Mouse (Mus musculus): Measurements from ENCODE around the gene Baiap2l1.

The Baiap2l1 gene

DNA sequence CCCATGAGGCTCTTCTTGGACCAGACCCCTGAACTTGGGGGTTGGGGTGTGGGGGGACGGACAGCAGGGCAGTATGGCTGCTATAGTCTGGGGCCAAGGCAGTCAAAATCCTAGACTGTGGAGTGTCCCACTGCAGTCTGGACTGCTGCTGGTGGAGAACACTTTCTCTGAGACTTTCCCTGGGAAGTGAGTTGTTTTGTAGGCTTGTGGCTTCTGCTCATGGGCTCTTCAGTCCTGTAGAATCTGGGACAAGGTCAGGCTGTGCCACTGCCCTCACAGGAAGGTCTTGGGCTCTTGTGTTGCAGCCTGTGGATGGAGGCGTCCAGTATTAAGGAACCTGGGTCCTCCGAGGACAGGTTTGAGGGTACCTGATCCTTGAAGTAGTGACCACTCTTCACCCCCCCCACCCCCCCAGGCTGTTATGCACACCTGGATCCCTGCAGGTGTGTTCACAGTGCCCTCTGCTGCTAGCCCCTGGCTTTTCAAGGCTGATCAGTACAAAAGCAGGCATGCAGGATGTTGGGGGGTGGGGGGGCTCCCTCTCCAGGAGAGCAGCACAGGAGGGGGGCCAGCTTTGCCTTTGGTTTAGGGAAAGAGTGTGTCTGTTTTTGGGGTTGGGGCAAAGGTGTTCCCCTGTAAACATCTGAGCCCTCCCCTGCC, 100.3 kb downstream of the Baiap2l1 start:
- no peak for DNase-seq (ENCODE audit: low read depth)

DNA sequence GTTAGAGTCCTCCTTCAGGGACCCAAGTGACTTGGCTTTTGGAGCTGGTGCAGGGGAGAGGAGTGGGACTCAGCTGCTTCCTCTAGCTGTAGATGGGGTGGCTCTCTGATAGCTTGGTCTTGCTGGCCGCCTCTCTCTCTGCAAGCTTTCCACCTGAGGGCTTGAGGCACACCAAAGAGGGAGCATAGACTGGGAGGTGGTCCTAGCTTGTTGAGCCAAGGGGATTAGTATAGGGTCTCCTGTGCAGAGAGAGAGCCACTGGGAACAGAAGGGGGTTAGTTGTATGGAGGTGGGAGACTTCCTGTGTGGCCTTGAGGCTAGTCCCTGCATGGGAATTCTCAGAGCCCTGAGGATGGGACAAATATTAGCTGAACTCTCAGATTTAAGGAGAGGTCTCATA, 101.0 kb downstream of the Baiap2l1 start:
- DNase-seq (ENCODE audit: low read depth): no peak

DNA sequence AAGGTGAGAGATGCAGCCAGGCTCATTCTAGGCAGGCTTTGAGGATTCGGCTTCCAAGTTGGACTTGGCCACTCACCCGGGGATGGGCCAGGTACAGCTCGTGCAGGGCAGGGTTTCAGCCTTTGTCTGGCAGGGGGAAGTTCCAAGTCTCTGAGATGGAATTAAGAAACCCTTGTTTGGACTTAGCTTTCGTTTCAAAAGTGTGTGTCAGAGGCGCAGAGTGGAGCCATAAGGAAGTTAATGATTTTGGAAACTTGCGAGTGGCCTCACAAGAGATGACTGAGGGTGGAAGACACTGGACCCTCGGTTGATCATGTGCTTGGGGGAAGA, 101.4 kb downstream of the Baiap2l1 start:
- DNase-seq (ENCODE audit: low read depth): no peak

DNA sequence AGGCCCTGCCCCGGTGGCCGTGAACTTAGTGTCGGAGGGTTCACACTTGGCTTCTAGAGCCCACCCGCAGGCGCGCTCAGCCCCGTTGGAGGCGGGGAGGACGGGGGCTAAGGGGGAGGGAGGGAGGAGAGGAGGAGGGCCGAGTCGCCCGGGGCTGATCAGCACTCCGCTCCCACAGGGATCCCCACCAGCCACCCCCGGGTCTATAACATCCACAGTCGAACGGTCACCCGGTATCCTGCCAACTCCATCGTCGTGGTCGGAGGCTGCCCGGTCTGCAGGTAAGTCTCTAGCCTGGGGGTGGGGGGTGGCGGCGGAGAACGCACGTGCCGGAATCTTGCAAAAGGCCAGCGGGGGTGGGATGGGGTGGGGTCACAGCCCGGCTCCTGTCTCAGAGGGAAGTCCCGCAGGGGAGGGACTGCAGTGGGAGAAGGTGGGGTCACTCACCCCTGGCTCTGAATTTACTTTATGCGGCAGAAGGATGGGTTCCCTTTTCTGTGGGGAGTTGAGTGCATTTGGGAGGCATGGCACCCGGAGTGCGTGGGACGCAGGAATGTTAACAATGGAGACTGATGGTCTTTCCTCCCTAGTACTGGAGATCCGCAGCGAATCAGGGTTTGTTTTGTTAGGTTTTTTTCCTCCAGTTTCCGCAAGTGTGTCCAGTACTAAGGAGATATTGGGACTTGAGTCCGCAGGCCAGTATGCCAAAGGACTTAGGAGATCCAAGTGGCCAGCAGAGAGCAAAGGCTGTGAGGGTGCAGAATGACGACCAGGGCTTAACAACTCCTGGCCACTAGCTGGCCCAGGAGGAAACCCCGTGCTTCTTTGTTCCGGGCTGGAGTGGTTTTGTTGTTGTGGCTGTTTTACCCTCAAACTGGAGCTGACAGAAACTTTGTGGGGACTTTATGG, 102.0 kb downstream of the Baiap2l1 start:
- DNase-seq (ENCODE audit: low read depth): no peak

DNA sequence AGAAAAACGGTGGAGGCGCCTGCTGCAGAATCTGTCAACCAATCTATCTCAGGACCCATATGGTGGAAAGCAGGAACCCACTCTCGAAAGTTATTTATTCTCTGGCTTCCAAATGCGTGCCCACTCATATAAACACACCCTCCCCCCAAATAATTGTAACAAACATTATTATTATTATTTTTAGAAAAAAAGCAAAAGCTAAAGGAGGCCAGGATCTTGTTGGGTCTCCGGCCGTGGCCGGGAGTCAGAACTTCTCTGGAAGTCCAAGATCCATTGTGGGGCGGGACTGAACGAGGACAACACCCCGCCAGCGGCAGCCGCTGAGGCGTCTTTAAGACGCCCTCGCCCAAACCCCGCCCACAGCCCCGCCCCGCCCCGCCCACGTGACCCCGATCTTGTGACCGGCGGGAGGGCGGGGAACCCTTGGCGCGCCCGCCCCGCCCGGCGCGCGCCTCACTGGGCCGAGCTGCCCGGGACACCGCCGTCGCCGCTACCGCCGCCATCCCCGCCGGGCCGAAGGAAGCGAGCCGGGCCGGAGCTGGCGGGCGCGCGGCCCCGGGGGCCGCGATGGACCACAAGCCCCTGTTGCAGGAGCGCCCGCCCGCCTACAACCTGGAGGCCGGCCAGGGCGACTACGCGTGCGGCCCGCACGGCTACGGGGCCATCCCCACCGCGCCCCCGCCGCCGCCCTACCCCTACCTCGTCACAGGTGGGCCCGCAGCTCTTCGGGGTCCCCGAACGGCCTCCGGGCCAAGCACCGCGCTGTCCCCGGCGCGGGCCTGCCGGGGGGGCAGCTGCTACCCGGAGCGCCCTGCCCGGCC, 102.9 kb downstream of the Baiap2l1 start:
- peak; percentile 79 for DNase-seq (ENCODE audit: low read depth)

DNA sequence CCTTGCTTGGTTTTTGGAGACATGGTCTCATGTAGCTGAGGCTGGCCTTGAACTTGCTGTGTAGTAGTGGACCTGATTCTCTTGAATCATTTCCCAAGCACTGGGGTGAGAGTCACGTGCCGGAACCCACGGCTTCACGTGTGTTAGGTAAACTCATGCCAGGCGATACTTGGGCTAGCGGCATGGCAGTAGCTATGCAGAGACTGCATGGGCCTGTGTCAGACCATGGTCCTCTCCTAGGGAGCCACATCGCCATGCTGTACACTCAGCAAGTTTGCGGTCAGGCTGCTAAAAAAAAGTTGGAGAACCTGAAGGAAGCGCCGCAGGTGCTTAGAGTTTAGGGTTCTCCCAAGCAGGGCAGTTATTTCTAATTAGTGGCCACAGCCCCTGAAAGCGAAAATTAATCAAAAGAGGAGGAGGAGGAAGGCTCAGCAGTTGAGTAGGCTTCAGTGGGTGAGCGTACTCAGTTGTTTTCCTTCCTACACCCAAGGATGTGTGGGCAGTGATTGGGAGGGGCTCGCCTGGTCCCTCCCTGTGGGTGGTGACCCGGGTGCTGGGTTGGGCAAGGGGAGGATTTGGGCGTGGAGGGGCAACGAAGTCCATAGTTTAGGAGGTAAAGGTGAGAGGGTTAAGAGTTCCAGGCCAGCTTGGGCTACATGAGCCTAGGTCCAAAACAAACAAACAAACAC, 103.6 kb downstream of the Baiap2l1 start:
- DNase-seq (ENCODE audit: low read depth): no peak

DNA sequence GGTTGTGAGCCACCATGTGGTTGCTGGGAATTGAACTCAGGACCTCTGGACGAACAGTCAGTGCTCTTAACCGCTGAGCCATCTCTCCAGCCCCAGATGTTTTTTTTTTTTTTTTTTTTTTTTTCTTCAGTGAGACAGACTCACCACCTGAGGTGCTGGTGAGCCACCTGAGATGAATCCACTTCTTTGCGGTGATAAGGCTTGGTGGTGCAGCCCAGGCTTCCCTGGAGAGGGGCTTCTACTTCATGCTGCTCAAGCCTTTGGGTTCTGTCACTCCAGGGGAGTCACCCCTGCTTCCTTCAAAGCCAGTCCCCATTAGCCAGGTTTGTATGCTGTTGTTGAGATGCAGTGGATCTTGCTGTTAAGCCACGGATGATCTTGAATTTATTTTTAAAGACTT, 104.7 kb downstream of the Baiap2l1 start:
- no peak for DNase-seq (ENCODE audit: low read depth)

DNA sequence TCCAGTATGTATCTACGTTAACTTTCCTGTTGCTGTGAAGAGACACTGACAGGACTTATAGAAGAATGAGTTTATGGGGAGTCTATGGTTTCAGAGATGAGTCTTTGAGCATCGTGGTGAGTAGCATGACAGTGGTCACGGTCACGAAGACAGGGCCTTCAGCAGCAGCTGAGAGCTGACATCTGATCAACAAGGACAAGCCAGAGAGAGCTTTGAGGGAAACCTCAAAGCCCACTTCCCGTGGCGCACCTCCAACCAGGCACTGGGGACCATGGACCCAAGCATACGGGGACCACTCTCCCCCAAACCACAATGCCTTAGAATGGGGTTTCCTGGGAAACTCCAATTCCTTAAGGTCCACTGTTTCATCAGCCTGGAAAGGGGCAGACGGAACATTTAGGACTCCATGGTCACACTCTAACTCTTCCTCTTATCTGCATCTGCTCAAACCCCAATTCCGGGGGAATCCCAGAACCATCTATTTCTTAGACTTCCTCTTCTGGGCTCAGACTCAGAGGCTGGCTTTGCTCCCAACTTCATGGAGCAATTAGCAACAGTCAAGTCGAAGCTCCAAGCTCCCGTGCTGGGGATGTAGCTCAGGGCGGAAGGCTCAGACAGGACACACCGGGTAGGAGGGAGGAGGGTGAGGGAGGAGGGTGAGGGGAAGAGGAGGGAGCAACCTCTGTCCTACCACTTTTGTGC, 105.9 kb downstream of the Baiap2l1 start:
- DNase-seq (ENCODE audit: low read depth): no peak

DNA sequence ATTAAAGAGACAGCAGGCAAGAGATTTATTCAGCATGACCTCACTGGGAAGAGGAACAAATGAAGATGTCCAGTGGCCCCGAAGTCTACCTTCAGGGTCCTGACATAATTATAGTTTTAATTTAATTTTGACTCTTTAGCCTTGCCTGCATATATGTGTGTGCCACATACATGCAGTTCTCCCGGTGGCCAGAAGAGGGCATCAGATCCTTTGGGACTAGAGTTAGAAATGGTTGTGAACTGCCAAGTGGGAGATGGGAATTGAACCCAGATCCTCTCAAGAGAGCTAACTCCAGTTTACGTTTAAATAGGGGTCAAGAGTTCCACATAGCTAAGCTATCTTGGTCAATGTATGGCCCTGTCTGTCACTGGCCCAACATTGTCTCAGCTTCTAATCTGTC, 108.0 kb downstream of the Baiap2l1 start:
- DNase-seq (ENCODE audit: low read depth): no peak

DNA sequence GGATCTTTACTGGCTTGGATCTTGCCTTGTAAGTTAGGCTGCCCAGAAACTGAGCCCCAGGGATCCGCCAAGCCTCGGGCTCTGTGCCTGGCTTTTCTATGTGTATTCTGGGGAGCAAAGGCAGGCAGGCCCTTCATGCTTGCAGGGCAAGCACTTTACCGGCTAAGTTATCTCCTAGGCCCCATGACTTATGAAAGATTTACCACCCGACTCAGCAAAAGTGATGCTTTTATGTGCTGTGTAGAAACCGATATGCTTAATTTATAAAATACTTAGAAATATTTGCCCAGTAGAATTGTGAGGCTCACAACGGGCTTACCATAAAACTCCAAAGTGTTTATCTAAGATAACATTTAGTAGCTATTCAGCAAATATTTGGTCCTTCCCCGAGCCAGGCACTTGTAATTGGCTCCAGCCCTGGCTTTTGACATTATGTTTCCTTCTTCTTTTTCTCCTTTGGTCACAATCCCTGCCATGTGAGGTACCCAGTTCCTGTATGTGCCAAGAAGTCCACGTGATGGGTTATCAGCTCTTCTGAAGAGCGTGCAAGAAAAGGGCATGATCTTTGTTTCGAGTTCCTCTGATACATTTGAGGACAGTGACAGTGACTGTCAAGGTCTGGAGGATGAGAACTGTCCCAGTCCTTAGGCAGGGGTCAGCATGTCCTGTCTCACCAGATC, 109.9 kb downstream of the Baiap2l1 start:
- DNase-seq (ENCODE audit: low read depth): no peak

DNA sequence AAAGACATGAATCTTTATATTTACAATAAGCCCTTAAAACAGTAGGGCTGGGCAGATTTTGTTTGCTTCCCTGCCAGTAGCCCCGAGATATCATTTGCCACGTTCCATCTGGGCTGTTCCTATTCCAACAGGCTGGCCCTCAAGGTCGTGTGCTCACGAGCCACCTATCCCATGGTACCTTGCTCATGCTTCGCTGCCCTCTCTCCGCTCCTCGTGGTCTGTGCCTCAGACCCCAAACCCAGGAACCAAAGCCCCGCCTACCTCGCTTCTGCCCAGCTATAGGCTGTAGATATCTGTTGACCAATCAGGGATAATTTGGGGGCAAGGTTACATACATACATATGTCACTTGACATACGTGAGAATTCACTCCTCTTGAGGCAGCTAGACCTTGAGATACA, 110.6 kb downstream of the Baiap2l1 start:
- no peak for DNase-seq (ENCODE audit: low read depth)

DNA sequence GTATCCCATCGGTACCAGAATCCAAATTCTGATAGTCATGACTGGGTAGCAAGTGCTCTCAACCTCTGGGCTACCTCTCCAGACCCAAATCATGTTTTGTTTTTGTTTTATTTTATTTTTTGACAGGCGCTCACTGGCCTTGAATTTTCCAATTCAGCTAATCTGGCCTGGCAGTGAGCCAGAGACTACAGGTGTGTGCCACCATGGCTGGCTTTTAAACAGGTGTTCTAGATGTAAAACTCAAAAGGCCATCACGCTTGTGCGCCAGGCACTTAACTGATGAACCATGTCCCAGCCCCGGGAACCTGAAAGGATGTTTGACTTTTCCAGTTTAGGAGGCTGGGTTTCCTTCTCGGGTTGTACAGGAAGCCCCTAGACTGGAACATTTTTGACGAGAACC, 111.2 kb downstream of the Baiap2l1 start:
- no peak for DNase-seq (ENCODE audit: low read depth)

DNA sequence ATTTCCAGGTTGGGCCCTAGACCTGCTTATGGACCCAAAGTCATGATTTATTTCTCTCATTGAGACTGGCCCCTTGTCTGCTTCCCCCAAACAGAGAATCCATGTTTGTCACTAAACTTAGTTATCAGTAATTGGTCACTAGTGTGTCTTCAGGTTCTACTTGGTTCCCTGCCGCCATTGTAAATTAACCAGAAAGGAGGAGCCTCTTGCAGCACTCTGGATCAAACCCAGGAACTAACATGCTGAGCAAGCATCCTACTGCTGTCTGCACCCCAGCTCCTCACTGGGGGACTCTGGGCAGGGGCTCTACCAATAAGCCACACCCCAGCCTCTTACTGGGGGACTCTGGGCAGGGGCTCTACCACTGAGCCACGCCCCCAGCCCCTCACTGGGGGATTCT, 112.3 kb downstream of the Baiap2l1 start:
- no peak for DNase-seq (ENCODE audit: low read depth)

DNA sequence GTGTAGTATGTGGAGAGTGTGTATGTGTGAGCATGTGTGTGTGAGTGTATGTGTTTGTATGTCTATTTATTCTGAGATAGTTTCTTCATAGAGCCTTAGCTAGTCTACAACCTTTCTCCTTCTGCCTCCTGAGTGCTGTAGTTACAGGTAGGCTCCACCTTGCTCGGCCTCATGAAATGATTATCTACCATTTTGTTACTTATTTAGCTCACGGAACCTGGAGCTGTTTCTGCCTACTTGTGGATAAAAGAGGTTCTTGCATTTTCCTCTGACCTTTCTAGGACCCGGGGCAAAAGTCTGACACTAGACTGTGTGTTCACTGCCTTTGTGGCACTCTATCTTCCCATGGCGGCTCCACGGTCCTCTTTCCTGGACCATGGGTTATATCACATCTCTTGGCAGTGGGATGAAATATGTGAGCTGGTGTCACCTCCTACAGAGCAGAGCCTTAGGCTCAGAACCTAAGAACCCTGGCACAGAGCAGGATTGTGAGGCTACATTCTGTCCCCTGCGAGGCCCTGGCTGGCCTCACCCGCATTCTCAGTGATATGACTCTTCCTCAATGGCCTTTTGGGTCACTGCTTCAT, 113.9 kb downstream of the Baiap2l1 start, which contains the start of gene Bri3:
Bri3 (plus strand) TSS at position 537 of the 587 bp plus-strand sequence.
- DNase-seq (ENCODE audit: low read depth): no peak

DNA sequence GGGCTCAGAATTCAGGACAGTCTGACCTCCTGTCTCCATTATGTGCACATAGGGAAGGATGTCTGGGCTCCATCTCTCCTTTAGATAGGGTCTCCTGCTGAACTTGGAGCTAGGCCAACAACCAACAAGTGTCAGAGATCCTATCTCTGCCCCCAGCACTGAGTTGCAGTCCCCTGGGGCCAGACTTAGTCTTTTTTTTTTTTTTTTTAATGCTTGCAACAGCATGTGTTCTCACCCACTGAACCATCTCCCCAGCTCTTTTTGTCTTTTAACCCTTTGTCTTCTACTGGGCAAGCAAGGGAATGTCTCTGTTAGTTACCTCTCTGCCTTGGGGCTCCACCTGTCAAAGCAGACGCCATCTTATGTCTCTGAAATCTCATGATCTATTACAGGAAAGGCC, 118.9 kb downstream of the Baiap2l1 start:
- no peak for DNase-seq (ENCODE audit: low read depth)

DNA sequence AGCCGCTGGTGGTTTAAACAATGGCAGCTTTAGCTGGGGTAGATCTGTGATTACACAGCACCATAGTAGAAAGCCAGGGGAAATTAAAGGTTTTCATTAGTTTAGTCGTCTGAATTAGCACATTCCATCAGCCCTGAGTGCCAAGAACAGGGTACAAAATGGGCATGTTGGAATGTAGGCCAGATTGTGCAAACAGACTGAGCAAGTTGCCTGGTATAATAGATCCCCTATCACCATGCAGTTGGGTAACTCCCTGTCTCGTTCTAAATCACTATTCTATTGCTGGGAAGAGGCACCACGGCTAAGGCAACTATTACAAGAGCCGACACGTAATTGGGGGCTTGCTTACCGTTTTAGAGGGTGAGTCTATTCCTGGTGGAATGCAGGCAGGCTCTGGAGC, 123.2 kb downstream of the Baiap2l1 start:
- DNase-seq (ENCODE audit: low read depth): no peak

DNA sequence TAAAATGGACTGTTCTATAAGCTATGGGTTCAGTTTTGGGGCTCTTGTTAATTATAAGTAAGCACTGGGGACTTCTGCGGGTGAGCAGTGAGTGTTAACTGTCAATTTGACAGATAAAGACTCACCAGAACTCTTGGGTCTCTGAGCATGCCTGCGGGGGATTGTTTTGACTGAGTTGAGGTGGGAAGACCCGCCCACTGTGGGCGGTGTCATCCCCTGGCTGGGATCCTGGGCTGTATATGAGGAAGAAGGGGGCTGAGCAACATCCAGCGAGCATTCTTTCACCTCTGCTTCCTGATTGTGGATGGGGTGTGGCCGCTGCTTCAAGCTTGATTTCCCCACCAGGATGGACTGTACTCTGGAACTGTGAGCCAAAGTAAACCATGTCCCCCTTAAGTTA, 123.7 kb downstream of the Baiap2l1 start:
- no peak for DNase-seq (ENCODE audit: low read depth)

DNA sequence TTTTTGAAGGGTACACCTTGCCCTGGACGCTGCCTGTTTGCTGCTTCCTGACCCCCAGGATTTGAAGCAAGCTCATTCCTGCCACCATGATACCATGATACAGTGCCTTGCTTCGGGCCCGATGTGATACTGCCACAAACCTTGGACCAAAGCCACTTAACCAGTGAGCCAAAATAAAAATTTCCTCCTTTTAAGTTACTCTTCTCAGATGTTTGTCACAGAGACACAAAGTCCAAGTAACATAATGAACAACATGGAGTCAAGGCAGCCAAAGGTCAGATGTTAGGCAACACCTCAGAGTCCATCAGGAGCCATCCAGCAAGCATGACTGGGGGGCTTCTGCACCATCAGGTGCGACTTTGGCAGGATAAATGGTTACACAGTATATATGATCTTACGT, 125.4 kb downstream of the Baiap2l1 start:
- no peak for DNase-seq (ENCODE audit: low read depth)

DNA sequence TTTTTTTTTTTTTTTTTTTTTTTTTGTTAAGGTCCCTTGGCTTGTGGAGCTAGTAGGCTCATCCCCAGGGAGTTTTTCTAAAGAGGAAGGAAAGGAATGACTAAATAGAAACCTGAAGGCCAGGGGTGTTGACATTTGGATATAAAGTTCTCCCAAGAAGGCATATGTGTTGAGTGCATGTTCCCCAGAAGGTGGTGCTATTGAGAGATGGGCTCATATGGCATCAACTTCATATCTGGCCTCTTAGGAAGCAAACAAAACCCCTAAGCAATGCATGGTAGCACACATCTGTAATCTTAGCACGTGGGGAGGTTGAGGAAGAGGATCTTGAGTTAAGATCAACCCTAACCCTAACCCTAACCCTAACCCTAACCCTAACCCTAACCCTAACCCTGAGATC, 126.5 kb downstream of the Baiap2l1 start:
- DNase-seq (ENCODE audit: low read depth): no peak

DNA sequence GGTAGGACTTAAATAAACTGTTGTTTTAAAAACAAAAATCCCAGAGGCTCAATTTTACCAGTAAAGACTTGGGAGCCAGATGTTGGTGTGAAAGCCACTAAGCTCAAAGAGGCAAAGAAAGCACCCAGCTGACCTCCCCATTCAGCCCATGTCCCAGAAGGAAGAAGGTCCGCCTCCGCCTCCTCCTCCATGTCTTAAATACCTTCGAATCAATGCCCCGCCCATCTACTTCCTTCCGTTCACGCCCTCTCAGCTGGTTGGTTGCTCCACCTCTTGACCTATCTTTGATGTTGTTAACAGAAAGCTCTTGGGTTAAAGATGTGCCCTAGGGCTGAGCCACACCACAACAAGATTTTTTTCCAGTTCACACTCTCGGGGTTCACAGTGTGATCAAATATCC, 127.7 kb downstream of the Baiap2l1 start:
- no peak for DNase-seq (ENCODE audit: low read depth)

DNA sequence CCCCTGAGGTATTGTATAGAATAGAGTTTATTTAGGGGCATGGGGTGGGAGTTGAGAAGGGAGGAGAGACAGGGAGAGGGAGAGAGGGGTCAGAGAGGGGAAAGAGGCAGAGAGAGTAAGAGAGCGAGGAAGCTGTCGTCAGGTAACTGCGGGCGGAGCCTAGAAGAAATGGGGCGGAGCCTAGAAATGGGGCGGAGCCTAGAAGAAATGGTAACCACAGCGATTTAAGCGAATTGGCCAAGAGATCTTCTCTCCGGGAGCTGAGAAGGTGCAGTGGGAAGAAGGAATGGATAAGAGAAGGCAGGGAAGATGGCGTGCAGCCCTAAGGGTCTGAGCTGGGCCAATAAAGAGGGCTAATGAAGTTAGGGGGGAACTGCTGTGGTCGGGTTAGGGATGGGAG, 131.7 kb downstream of the Baiap2l1 start:
- no peak for DNase-seq (ENCODE audit: low read depth)

All from c-Kit-positive CD71-negative TER-119-negative erythroid progenitor cells, embryonic 14.5 days (primary cell).